Mouse (Mus musculus) c-Kit-positive CD71-positive TER-119-positive erythroid progenitor cells, embryonic 14.5 days (primary cell): ENCODE results near the gene Limk2.
A peak's percentile ranks its signal among the peaks of the same experiment; 100 is the strongest.

Experiments used
- DNase-seq: peaks from one replicate; pipeline ENCODE4 v3.0.0-alpha.2; 2013; ENCODE audit warnings: low spot score

Gene Limk2

GRCm38 (mm10) chr11:3412111-3412510 is 3.1 kb upstream of the Limk2 start:
- no peak for DNase-seq

DNA sequence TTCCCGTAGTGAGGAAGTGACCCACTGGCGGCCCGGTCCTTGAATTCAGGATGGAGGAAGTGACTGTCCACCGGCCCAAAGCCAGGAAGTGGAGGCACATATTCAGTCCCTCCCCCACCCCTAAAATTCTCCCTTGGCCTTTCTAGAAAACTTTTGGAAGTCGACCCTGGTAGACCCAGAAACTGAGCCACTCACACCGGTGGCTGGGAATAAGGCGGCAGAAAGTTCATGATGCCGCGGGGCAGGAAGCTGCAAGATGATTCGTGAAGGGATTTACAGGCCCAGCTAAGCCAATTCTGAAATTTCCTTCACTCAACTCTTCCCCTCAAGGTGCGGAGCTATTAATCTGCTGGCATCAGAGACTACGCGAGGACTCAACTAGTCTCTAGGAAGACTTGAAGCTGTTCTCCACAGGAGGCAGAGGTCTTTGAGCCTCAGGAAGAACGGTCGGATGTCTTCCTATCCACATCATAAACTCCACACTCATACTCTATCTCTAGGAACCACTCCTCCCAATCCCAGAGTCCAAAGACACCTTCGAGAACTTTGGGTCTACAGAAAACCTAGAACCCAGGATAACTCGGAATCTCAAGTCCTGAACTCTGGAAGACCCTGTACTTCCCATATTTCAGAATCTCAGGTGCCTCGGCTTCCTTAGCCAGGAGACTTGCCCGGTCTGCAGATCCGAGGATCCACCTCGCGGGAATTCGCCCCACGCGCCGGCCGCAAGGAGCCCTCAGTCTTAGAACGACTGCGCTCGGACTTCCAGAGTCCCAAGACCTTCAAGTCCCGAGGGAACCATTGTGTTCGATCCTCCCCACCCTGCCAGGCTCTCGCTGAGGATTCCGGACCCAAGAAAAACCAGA is 625 bp downstream of the Limk2 start:
- peak; percentile 32 for DNase-seq

DNA sequence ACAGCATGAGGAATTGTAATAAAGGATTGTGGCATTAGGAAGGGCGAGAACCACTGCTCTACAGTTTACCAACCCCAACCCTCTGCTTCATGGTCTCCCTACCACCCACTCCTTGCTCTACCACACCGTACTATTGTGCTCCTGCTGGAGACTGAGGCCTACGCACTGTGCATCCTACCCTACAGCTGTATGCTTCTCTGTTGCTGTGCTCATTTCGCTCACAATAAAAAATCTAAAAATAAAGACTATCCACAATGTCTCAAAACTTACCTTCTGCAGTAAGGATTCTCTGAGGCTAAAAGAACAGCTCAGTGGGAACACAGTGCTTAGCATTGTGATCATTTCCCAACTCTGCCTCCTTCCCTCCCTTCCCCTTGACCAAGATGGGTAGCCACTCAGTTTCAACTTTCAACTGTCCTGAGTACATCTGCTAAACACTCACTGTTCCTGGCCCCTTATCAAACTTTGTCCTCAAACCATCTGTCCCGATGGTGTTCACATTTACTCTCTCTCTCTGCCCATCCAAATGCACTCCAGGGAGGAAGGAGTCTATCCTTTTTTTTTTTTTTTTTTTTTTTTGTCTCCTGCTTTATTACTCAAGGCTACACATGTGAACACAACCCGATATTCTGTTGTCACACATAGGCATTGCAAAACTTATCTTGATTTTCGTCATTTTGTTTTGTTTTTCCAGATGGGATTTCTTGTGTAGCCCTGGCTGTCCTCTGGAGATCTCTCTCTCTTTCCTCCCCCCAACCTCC is 4.5 kb downstream of the Limk2 start:
- no peak for DNase-seq

- DNase-seq = peak; percentile 65
Measured at GRCm38 (mm10) chr11:3403024-3403423, 6.0 kb downstream of the Limk2 start.

DNA sequence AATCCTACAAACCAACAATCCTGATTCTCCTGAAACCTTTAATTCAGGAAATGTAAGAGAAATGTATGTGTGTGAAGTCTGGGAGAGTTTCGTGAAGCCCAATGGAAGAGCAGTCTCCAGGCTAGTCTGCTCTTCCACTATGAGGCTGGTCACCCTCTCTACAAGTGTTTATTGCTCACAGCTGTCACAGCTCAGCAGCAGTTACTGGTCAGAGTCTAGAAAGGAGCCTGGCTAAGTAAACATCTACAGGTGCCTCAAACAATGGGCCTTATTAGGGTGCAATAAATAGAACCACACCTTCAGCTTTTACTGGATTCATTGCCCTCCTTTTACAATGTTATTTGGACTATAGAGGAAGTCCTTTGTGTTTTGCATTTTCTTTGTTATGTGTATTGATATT is 10.7 kb downstream of the Limk2 start:
- DNase-seq = no peak

DNA sequence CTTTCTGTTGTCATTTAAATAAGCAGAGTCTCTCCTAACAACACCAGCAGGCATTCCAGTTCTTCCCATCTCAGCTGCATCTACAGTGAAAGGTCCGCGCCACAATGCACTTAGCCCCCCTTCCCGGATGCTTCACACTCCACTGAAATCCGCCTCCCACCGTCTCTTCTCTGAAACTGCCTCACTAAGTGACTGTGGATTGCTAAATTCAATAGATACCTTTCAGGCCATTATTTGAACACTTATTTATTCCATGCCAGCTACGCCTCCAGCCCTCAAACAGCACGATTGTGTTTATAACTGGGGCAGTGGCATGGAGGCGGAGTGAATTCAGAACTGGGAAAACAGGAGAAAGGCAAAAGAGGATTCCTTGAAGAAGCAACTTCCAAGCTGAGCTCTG is 12.4 kb downstream of the Limk2 start:
- DNase-seq = no peak

DNA sequence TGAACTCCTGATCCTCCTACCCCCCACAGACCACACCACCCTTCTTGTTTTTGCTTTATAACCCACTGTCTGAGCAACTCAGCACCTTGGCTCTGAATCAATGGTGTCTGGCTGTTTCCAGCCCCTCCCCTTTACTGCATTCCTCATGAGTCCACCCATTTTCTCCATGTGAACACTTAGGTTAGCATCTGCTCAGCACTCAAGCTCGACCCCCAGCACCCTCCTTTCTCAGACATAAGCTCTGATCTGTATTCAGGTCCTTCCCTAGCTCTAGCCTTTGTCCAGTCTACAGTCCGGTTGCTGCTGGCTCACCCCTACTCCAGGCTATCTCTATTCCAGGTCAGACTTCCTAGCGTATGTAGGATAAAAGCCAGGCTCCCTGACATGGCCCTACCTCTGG is 12.9 kb downstream of the Limk2 start:
- no peak for DNase-seq

DNA sequence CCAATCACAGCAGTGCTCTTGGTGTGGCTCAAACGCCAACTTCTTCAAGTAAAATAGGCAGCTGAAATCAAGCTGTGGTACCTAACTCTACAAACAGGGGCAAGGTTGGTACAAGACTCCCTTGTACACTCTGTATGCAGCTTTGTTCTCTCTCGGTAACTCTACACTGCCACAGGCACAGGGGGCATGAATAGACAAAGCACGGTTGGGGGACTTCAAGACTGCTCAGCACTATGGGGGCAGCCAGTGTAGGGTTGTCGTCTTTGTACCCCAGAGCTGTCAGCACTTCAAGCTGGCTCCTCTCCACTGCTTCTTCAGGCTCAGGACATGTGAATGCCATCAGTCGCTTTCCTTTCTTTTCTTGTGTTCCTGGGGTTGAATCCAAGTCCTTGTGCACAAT is 14.5 kb downstream of the Limk2 start:
- DNase-seq = no peak

DNA sequence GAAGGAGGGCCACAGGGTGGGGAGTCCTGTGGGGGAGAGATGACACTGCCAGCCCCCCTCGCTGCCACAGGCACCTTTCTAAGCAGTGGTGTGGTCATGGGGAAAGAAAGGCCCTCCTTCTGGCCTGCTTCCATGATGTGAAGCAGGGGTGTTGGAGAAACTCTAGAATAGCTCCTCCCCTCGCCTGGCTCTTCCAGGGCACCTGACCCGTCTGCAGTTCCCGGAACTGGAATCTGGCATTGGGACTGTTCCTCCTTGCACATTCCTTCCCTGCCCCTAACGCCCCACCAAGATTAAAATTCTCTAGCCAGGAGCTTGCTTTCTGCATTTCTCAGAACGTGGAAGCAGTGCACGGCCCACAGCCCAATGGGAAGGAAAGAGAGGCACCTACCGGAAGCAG is 16.5 kb downstream of the Limk2 start:
- DNase-seq = no peak

DNA sequence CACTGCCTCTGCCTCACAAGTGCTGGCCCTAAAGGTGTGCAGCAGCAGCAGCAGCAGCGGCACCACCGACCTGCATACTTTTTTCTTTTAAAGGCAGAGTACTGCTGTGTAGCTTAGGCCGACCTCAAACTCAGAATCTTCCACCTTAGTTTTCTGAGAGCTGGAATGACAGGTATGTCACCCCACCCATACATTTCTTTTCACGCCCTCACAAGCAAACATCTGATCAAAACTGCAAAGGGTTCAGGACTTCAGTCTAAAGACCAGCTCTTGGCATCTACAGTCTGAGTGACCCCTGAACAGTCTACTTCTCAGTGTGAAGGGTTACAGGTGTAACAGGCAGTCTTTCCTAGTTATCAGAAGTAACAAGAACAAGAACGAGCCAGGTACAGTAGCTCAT is 18.2 kb downstream of the Limk2 start:
- DNase-seq = no peak

DNA sequence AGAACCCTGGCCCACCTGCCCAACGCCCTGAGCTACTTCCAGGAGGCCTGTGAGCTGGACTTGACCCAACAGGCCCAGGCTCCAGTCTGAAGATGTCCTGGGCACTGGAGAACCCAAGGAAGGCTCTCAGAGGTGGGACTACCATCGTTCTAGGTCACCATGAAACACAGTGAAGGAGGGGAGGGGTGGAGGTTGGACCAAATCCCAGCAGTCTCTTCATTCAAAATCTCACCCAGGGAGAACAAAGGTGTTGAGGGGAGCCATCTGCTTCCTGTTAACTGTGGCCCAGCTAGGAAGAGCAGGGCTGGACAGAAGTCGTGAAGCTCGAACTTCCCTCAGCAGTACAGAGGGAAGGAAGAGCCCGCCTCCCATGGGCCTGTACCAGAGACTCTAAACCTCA is 19.0 kb downstream of the Limk2 start:
- DNase-seq = no peak

- no peak for DNase-seq
Measured at GRCm38 (mm10) chr11:3387482-3388196, 21.4 kb downstream of the Limk2 start.

- peak; percentile 79 for DNase-seq
Measured at GRCm38 (mm10) chr11:3386941-3387368, 22.0 kb downstream of the Limk2 start.

DNA sequence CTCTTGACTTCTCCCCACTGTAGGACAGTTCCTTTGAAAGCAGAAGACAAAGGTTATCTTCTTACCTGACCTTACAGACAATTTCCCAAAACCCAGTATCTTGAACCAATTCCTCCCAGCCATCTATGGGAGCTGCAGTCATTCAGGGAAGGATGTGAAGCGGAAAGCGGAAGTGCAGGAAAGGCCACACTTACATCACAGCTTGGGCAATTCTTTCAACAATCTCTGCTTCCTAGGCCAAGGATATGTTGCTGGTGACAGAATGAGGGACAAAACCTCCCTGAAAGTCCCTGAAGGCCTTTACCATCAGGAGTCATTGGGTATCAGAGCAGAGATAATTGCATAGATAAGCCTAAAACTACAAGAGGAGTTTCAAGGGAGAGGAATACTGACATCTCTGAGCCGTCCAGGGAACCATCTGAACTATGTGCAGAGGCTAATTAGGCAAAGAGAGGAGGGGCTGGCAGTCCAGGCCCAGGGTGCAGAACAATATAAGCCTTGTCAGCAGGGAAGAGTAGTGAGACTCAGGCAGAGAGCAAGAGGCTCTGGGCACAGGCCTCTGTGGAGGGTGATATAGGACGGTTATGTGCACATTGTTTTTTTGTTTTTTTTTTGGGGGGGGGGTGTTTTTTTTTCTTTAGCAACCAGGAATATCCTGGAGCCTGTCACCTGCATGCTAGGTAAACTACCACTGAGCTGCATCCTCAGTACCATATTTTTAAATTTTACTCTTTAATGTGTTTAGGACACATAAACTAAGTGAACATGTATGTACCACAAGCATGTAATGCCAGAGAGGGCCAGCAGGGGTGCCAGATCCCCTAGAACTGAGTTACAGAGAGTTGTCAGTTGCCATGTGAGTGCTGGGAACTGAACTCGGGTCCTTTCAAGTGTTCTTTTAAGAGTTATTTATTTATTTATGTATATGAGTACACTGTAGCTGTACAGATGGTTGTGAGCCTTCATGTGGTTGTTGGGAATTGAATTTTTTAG is 26.1 kb downstream of the Limk2 start:
- no peak for DNase-seq

DNA sequence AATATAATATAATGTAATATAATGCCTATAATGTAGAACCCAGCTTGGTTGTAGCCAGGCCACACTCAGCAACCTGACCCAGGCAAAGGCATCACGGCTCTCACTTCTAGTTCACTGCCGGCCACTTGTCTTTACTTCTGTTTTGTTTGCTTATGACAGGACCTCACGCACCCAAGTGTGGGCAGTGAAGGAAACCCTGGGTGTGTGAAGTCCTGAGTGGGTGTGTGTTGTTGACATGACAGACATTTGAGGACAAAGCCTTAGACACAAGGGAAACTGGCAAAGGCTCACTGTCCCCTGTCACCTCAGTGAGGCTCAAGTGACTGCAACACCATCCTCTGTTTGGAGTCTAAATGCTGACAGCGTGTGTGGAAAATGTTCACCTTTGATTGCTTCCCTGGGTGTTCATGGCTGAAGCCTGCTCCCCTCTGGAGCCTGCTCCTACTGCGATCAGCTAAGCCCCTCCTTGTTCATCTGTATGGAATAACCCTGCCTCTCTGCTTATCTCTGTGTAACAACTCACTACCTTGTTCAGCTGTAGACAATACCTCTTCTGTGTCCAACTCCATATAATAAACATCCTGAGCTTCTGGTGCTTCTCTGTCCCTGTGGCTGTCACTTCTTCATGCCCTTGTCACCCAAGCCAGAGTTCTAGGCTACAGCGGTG is 27.7 kb downstream of the Limk2 start:
- no peak for DNase-seq

DNA sequence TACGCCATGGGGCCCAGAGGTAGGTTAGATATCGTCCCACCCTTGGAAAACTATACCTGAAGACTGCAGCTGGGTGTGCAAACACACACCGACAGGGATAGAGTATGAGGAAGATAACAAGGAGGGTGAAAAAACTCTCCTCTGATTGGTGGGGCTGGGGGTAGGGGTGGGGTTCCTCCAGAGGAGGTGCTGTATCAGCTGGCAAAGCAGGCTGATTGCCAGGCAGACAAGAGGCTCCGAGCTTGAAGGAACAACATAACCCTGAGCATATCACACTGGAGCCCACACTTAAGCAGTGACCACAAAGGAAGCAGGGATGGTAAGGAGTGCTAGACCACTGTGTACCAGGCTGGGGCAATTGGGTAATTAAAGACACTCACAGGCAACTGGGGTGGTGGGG is 29.6 kb downstream of the Limk2 start:
- no peak for DNase-seq

GRCm38 (mm10) chr11:3374741-3375140 is 34.2 kb downstream of the Limk2 start:
- DNase-seq = no peak

GRCm38 (mm10) chr11:3374293-3374645 is 34.7 kb downstream of the Limk2 start:
- DNase-seq = no peak

DNA sequence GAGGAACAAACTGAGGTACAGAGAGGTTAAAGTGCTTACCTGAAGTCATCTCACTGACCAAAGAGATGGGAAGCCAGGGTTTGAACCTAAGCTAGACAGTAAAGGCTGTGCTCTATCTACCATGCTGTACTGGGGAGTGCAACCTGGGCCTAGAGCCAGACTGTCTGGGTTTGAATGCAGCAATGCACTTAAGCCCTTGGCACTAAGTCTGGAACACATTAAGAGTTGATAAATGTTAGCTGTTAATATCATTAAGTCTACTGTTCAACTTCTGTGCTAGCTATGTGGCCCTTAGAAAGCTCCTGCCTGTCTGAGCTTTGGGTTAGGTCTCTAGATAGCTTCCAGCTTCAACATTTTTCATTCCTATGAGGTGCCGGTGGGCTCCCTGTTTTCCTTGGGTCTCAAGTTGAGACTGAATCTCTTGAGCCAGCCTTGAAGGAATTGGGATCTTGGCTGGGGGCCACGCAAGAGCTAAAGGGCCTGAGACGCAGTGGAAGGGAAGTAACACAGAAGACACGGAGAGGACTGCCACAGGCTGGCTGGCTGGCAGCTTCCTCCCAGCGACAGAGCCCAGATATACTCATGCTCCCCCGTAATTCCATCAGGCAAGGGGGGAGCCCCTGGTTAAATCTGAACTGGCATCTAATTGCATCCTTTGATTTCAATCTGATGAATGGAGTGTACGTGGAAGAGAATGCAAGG is 35.2 kb downstream of the Limk2 start:
- no peak for DNase-seq

DNA sequence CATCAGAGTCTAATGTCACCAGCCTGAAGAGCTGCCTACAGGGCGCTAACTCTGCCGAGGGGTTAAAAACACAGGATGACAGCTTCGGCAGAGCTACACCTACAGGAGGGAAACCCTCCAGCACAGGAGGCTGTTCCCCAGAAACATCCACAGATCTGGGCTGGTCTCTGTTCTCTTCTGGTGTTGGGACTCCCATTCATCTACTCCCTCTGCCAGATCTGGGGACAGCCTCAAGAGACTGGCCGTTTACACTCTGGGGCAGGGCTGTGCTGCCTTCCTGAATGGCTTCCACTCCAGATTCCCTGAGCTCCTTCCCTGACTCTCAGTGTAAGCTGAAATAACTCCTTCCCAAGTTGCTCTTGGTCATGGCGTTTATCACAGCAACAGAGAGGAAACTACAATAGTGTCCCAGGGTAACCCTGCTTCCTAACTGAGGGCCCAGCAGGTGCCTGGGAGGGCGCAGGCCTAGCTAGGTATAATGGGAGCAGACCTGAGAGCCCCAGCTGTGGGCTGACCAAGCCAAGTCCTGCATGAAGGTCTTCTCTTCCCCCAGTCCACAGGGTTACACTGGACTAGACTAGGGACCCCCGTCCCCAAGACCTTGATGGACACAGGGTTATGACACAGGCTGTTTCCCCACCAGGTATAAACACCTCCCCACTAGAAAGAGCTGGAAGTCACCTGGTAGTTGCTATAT is 37.2 kb downstream of the Limk2 start:
- DNase-seq = no peak
